Mouse (Mus musculus) stomach, embryonic 15.5 days (tissue): ENCODE results near the gene Sipa1l2. TPM values are rescaled to one million over a fixed set of nuclear protein-coding genes. Genes with fewer than 3 reads are reported as not detected.
A peak's percentile ranks its signal among the peaks of the same experiment; 100 is the strongest.

Experiments used
- ATAC-seq: fragments of 200-750 bp; cut with Nextera tagmentation; 2 replicates; pipeline ENCODE4 v1.8.0; 2017; ENCODE audit warnings: low read depth, moderate number of reproducible peaks, moderate TSS enrichment; ENCODE audit not compliant: insufficient read depth, low FRiP score
- H3K27ac ChIP-seq: fragments of 300-500 bp; sonication (generic); 2 replicates; pipeline ENCODE4 v1.5.1; 2015; ENCODE audit warnings: mild to moderate bottlenecking, inconsistent platforms
- H3K27me3 ChIP-seq: fragments of 300-500 bp; sonication (generic); replicated peaks from 2 replicates; pipeline ENCODE4 v1.6.1; 2015; ENCODE audit warnings: inconsistent platforms
- H3K36me3 ChIP-seq: fragments of 300-500 bp; sonication (generic); 2 replicates; pipeline ENCODE4 v1.6.1; 2015; ENCODE audit warnings: inconsistent platforms
- H3K4me1 ChIP-seq: fragments of 300-500 bp; sonication (generic); 2 replicates; pipeline ENCODE4 v1.6.1; 2015; ENCODE audit warnings: inconsistent platforms
- H3K4me2 ChIP-seq: fragments of 300-500 bp; sonication (generic); 2 replicates; pipeline ENCODE4 v1.6.1; 2015; ENCODE audit warnings: mild to moderate bottlenecking, inconsistent platforms
- H3K4me3 ChIP-seq: fragments of 300-500 bp; sonication (generic); replicated peaks from 2 replicates; pipeline ENCODE4 v1.5.1; 2015; ENCODE audit warnings: inconsistent platforms
- H3K9ac ChIP-seq: fragments of 300-500 bp; sonication (generic); 2 replicates; pipeline ENCODE4 v1.6.1; 2015; ENCODE audit warnings: inconsistent platforms
- H3K9me3 ChIP-seq: fragments of 300-500 bp; sonication (generic); 2 replicates; pipeline ENCODE4 v1.6.1; 2016; ENCODE audit warnings: inconsistent platforms
- WGBS: fragments of 180-500 bp; shearing (Covaris S2); methylation state at CpG from one replicate; pipeline ENCODE4 v1.1.7; 2015; 5-methylcytosine and 5-hydroxymethylcytosine counted together
- polyA plus RNA-seq: library from polyadenylated mRNA; unstranded; fragments of >200 nt; fragmentation: Nextera tagmentation; extraction: Ambion mirVana; gene quantifications from 2 replicates; pipeline ENCODE4 v1.2.1, GENCODE M21; 2015

Gene Sipa1l2
- polyA plus RNA-seq, 1 experiment from 2014 or later, result 8.3 TPM

GRCm38 (mm10) chr8:125482491-125483096 is 87.0 kb downstream of the Sipa1l2 start:
- H3K27me3 ChIP-seq, result no peaks in the 10 kb centered on the region
- H3K9ac ChIP-seq, result no peak overlapping the region
- H3K27ac ChIP-seq, result no peak overlapping the region
- H3K36me3 ChIP-seq, result peaks cover 2% of the 10 kb centered on the region; the same call in 1 of the 2 replicates
- H3K9me3 ChIP-seq, result no peaks in the 10 kb centered on the region
- H3K4me3 ChIP-seq, result no peak overlapping the region
- no peak overlapping the region for H3K4me2 ChIP-seq
- ATAC-seq, result no peak
- WGBS, result 83% methylated on average over 5 of the region's 5 CpGs
- H3K4me1 ChIP-seq, result no peaks in the 10 kb centered on the region

GRCm38 (mm10) chr8:125474876-125475275 is 94.7 kb downstream of the Sipa1l2 start:
- Histone ChIP-seq H3K4me3 (no peak overlapping the region), H3K4me1 (no peaks in the 10 kb centered on the region; the same call in 1 of the 2 replicates), H3K27me3 (no peaks in the 10 kb centered on the region), H3K4me2 (no peak overlapping the region), H3K9ac (no peak overlapping the region), H3K9me3 (no peaks in the 10 kb centered on the region), H3K36me3 (peaks cover 2% of the 10 kb centered on the region; the same call in 1 of the 2 replicates), H3K27ac (peak overlapping the region; percentile 37)
- no peak for ATAC-seq
- WGBS, result 51% methylated on average over 12 of the region's 12 CpGs

GRCm38 (mm10) chr8:125471374-125471773 is 98.2 kb downstream of the Sipa1l2 start:
- no peak for ATAC-seq
- 84% methylated on average over 9 of the region's 9 CpGs for WGBS
- no peaks in the 10 kb centered on the region for H3K36me3 ChIP-seq
- H3K4me3 ChIP-seq, result no peak overlapping the region
- H3K27ac ChIP-seq, result no peak overlapping the region
- H3K4me1 ChIP-seq, result no peaks in the 10 kb centered on the region; the same call in 1 of the 2 replicates
- H3K9ac ChIP-seq, result no peak overlapping the region
- no peaks in the 10 kb centered on the region for H3K9me3 ChIP-seq
- no peaks in the 10 kb centered on the region for H3K27me3 ChIP-seq
- H3K4me2 ChIP-seq, result no peak overlapping the region

- Histone ChIP-seq H3K4me3 (no peak overlapping the region), H3K9ac (no peak overlapping the region), H3K4me2 (no peak overlapping the region), H3K4me1 (0 out of 2 replicates have a peak, but pooled peaks cover 2% of the 10 kb centered on the region), H3K27me3 (no peaks in the 10 kb centered on the region), H3K27ac (no peak overlapping the region), H3K9me3 (no peaks in the 10 kb centered on the region), H3K36me3 (0 out of 2 replicates have a peak, but pooled peaks cover 6% of the 10 kb centered on the region)
- ATAC-seq, result no peak
- WGBS, result 52% methylated on average over 6 of the region's 6 CpGs
These were observed 104.3 kb downstream of the Sipa1l2 start for GRCm38 (mm10) chr8:125465156-125465821.

- WGBS, result 77% methylated on average over 7 of the region's 7 CpGs
- no peak overlapping the region for H3K4me2 ChIP-seq
- no peak overlapping the region for H3K4me3 ChIP-seq
- H3K36me3 ChIP-seq, result 0 out of 2 replicates have a peak, but pooled peaks cover 6% of the 10 kb centered on the region
- H3K4me1 ChIP-seq, result 0 out of 2 replicates have a peak, but pooled peaks cover 2% of the 10 kb centered on the region
- no peaks in the 10 kb centered on the region for H3K9me3 ChIP-seq
- ATAC-seq, result no peak
- H3K27ac ChIP-seq, result no peak overlapping the region
- H3K9ac ChIP-seq, result no peak overlapping the region
- H3K27me3 ChIP-seq, result no peaks in the 10 kb centered on the region
These were observed 106.7 kb downstream of the Sipa1l2 start for GRCm38 (mm10) chr8:125462901-125463300.

- Histone ChIP-seq H3K4me2 (no peak overlapping the region), H3K27me3 (no peaks in the 10 kb centered on the region), H3K4me1 (0 out of 2 replicates have a peak, but pooled peaks cover 2% of the 10 kb centered on the region), H3K4me3 (no peak overlapping the region), H3K9me3 (no peaks in the 10 kb centered on the region), H3K36me3 (0 out of 2 replicates have a peak, but pooled peaks cover 6% of the 10 kb centered on the region), H3K9ac (no peak overlapping the region), H3K27ac (no peak overlapping the region)
- no peak for ATAC-seq
- 84% methylated on average over 1 of the region's 1 CpGs for WGBS
These were observed 108.1 kb downstream of the Sipa1l2 start for GRCm38 (mm10) chr8:125461504-125461903.

- H3K36me3 ChIP-seq, result 0 out of 2 replicates have a peak, but pooled peaks cover 6% of the 10 kb centered on the region
- H3K9me3 ChIP-seq, result no peaks in the 10 kb centered on the region
- no peak overlapping the region for H3K27ac ChIP-seq
- no peak overlapping the region for H3K4me2 ChIP-seq
- 0 out of 2 replicates have a peak, but pooled peaks cover 2% of the 10 kb centered on the region for H3K4me1 ChIP-seq
- no peak overlapping the region for H3K4me3 ChIP-seq
- no peak for ATAC-seq
- WGBS, result 43% methylated on average over 6 of the region's 6 CpGs
- no peak overlapping the region for H3K9ac ChIP-seq
- no peaks in the 10 kb centered on the region for H3K27me3 ChIP-seq
These were observed 109.0 kb downstream of the Sipa1l2 start for GRCm38 (mm10) chr8:125460602-125461001.

- H3K4me1 ChIP-seq, result 0 out of 2 replicates have a peak, but pooled peaks cover 6% of the 10 kb centered on the region
- no peak overlapping the region for H3K4me2 ChIP-seq
- H3K36me3 ChIP-seq, result no peaks in the 10 kb centered on the region
- 60% methylated on average over 6 of the region's 6 CpGs for WGBS
- no peak overlapping the region for H3K27ac ChIP-seq
- no peak for ATAC-seq
- no peak overlapping the region for H3K9ac ChIP-seq
- no peak overlapping the region for H3K4me3 ChIP-seq
- no peaks in the 10 kb centered on the region for H3K27me3 ChIP-seq
- H3K9me3 ChIP-seq, result no peaks in the 10 kb centered on the region
These were observed 120.6 kb downstream of the Sipa1l2 start for GRCm38 (mm10) chr8:125449048-125449447.

- ATAC-seq, result no peak
- Histone ChIP-seq H3K4me2 (no peak overlapping the region), H3K9ac (no peak overlapping the region), H3K27ac (no peak overlapping the region), H3K36me3 (no peaks in the 10 kb centered on the region), H3K9me3 (no peaks in the 10 kb centered on the region), H3K4me1 (0 out of 2 replicates have a peak, but pooled peaks cover 6% of the 10 kb centered on the region), H3K4me3 (no peak overlapping the region), H3K27me3 (no peaks in the 10 kb centered on the region)
- 91% methylated on average over 14 of the region's 14 CpGs for WGBS
These were observed 122.1 kb downstream of the Sipa1l2 start for GRCm38 (mm10) chr8:125447543-125447942.

- ATAC-seq, result no peak
- WGBS, result 79% methylated on average over 4 of the region's 4 CpGs
- Histone ChIP-seq H3K4me2 (no peak overlapping the region), H3K27ac (no peak overlapping the region), H3K4me3 (no peak overlapping the region), H3K9ac (no peak overlapping the region), H3K36me3 (no peaks in the 10 kb centered on the region), H3K9me3 (no peaks in the 10 kb centered on the region), H3K4me1 (0 out of 2 replicates have a peak, but pooled peaks cover 6% of the 10 kb centered on the region), H3K27me3 (no peaks in the 10 kb centered on the region)
These were observed 123.4 kb downstream of the Sipa1l2 start for GRCm38 (mm10) chr8:125446236-125446635.

GRCm38 (mm10) chr8:125445225-125445609 is 124.4 kb downstream of the Sipa1l2 start:
- Histone ChIP-seq H3K36me3 (no peaks in the 10 kb centered on the region), H3K9me3 (no peaks in the 10 kb centered on the region), H3K9ac (no peak overlapping the region), H3K27ac (no peak overlapping the region), H3K4me3 (no peak overlapping the region), H3K4me2 (no peak overlapping the region), H3K4me1 (0 out of 2 replicates have a peak, but pooled peaks cover 6% of the 10 kb centered on the region), H3K27me3 (no peaks in the 10 kb centered on the region)
- 39% methylated on average over 3 of the region's 3 CpGs for WGBS
- no peak for ATAC-seq
